Mouse (Mus musculus) hindbrain, embryonic 15.5 days (tissue): Measurements from ENCODE around the gene Ptn. TPM values are rescaled to one million over a fixed set of nuclear protein-coding genes. Genes with fewer than 3 reads are reported as not detected.

ENCODE experiments used
- ATAC-seq: fragments of 200-750 bp; cut with Nextera tagmentation; 2 replicates; pipeline ENCODE4 v1.8.0; 2017; ENCODE audit warnings: low read depth, moderate number of reproducible peaks, moderate TSS enrichment; ENCODE audit not compliant: low FRiP score
- H3K27ac ChIP-seq: fragments of 300-500 bp; sonication (generic); replicated peaks from 2 replicates; pipeline ENCODE4 v1.5.1; 2015; ENCODE audit warnings: mild to moderate bottlenecking, inconsistent platforms
- H3K27me3 ChIP-seq: fragments of 300-500 bp; sonication (generic); 2 replicates; pipeline ENCODE4 v1.6.1; 2015; ENCODE audit warnings: control low read depth, inconsistent platforms
- H3K36me3 ChIP-seq: fragments of 300-500 bp; sonication (generic); 2 replicates; pipeline ENCODE4 v1.6.1; 2015; ENCODE audit warnings: control low read depth, inconsistent platforms
- H3K4me1 ChIP-seq: fragments of 300-500 bp; sonication (generic); replicated peaks from 2 replicates; pipeline ENCODE4 v1.6.1; 2015; ENCODE audit warnings: control low read depth, inconsistent platforms
- H3K4me2 ChIP-seq: fragments of 300-500 bp; sonication (generic); 2 replicates; pipeline ENCODE4 v1.6.1; 2015; ENCODE audit warnings: moderate library complexity, mild to moderate bottlenecking, inconsistent platforms
- H3K4me3 ChIP-seq: fragments of 300-500 bp; sonication (generic); 2 replicates; pipeline ENCODE4 v1.5.1; 2015; ENCODE audit warnings: mild to moderate bottlenecking, inconsistent platforms
- H3K9ac ChIP-seq: fragments of 300-500 bp; sonication (generic); 2 replicates; pipeline ENCODE4 v1.6.1; 2015; ENCODE audit warnings: inconsistent platforms
- H3K9me3 ChIP-seq: fragments of 300-500 bp; sonication (generic); 2 replicates; pipeline ENCODE4 v1.6.1; 2016; ENCODE audit warnings: control low read depth, inconsistent platforms
- WGBS: fragments of 180-500 bp; shearing (Covaris S2); methylation state at CpG from one replicate; pipeline ENCODE4 v1.1.7; 2015; 5-methylcytosine and 5-hydroxymethylcytosine counted together
- polyA plus RNA-seq: library from polyadenylated mRNA; unstranded; fragments of >200 nt; fragmentation: Nextera tagmentation; extraction: Ambion mirVana; gene quantifications from 2 replicates; pipeline ENCODE4 v1.2.1, GENCODE M21; 2015

Ptn gene
- polyA plus RNA-seq, 1 experiment from 2014 or later, result 825 TPM

- WGBS, result 64% methylated on average over 4 of the region's 4 CpGs
- H3K27me3 ChIP-seq, result no peaks in the 10 kb centered on the region
- no peak overlapping the region for H3K4me2 ChIP-seq
- no peak overlapping the region; the same call in 1 of the 2 replicates for H3K27ac ChIP-seq
- H3K9me3 ChIP-seq, result no peaks in the 10 kb centered on the region
- H3K9ac ChIP-seq, result no peak overlapping the region
- H3K4me3 ChIP-seq, result no peak overlapping the region
- ATAC-seq, result no peak
- no peaks in the 10 kb centered on the region; the same call in 1 of the 2 replicates for H3K36me3 ChIP-seq
- H3K4me1 ChIP-seq, result peaks cover 51% of the 10 kb centered on the region
These were observed 27.5 kb downstream of the Ptn start for GRCm38 (mm10) chr6:36782481-36782880.

GRCm38 (mm10) chr6:36777567-36778337, 32.3 kb downstream of the Ptn start:
- Histone ChIP-seq H3K27me3 (no peaks in the 10 kb centered on the region), H3K9me3 (no peaks in the 10 kb centered on the region), H3K9ac (no peak overlapping the region), H3K27ac (peak overlapping the region; percentile 61), H3K4me2 (peak overlapping the region; percentile 3; the same call in 1 of the 2 replicates), H3K36me3 (no peaks in the 10 kb centered on the region; the same call in 1 of the 2 replicates), H3K4me1 (peaks cover 60% of the 10 kb centered on the region), H3K4me3 (no peak overlapping the region)
- WGBS, result 26% methylated on average over 7 of the region's 7 CpGs
- peak; percentile 61 for ATAC-seq

- Histone ChIP-seq H3K36me3 (peaks cover 3% of the 10 kb centered on the region), H3K4me1 (peaks cover 56% of the 10 kb centered on the region), H3K27me3 (no peaks in the 10 kb centered on the region; the same call in 1 of the 2 replicates), H3K4me3 (no peak overlapping the region), H3K9me3 (no peaks in the 10 kb centered on the region), H3K9ac (no peak overlapping the region), H3K27ac (peak overlapping the region; percentile 61), H3K4me2 (no peak overlapping the region)
- WGBS, result 24% methylated on average over 2 of the region's 2 CpGs
- ATAC-seq, result no peak
These were observed 33.0 kb downstream of the Ptn start for GRCm38 (mm10) chr6:36777039-36777438.

GRCm38 (mm10) chr6:36775647-36776360, 34.2 kb downstream of the Ptn start:
- peaks cover 56% of the 10 kb centered on the region for H3K4me1 ChIP-seq
- no peak overlapping the region for H3K4me3 ChIP-seq
- no peaks in the 10 kb centered on the region; the same call in 1 of the 2 replicates for H3K27me3 ChIP-seq
- 14% methylated on average over 10 of the region's 10 CpGs for WGBS
- peaks cover 8% of the 10 kb centered on the region for H3K36me3 ChIP-seq
- ATAC-seq, result peak; percentile 81
- no peaks in the 10 kb centered on the region for H3K9me3 ChIP-seq
- H3K4me2 ChIP-seq, result no peak overlapping the region
- peak overlapping the region; percentile 64 for H3K27ac ChIP-seq
- H3K9ac ChIP-seq, result no peak overlapping the region

- Histone ChIP-seq H3K36me3 (peaks cover 8% of the 10 kb centered on the region; the same call in 1 of the 2 replicates), H3K4me2 (no peak overlapping the region), H3K9ac (no peak overlapping the region), H3K4me3 (no peak overlapping the region), H3K27me3 (no peaks in the 10 kb centered on the region; the same call in 1 of the 2 replicates), H3K9me3 (no peaks in the 10 kb centered on the region), H3K27ac (no peak overlapping the region), H3K4me1 (peaks cover 34% of the 10 kb centered on the region)
- ATAC-seq, result no peak
- 70% methylated on average over 2 of the region's 2 CpGs for WGBS
These were observed 37.5 kb downstream of the Ptn start for GRCm38 (mm10) chr6:36772541-36772940.

GRCm38 (mm10) chr6:36769012-36769411, 41.0 kb downstream of the Ptn start:
- Histone ChIP-seq H3K9me3 (no peaks in the 10 kb centered on the region), H3K27ac (no peak overlapping the region), H3K9ac (no peak overlapping the region), H3K4me1 (peaks cover 2% of the 10 kb centered on the region), H3K36me3 (peaks cover 14% of the 10 kb centered on the region), H3K27me3 (no peaks in the 10 kb centered on the region; the same call in 1 of the 2 replicates), H3K4me2 (no peak overlapping the region), H3K4me3 (no peak overlapping the region)
- WGBS, result 54% methylated on average over 3 of the region's 3 CpGs
- ATAC-seq, result no peak

- no peak for ATAC-seq
- H3K4me2 ChIP-seq, result no peak overlapping the region
- no peaks in the 10 kb centered on the region for H3K27me3 ChIP-seq
- no peaks in the 10 kb centered on the region for H3K4me1 ChIP-seq
- no peak overlapping the region for H3K27ac ChIP-seq
- WGBS, result 77% methylated on average over 3 of the region's 3 CpGs
- no peak overlapping the region for H3K4me3 ChIP-seq
- H3K9ac ChIP-seq, result no peak overlapping the region
- peaks cover 11% of the 10 kb centered on the region; the same call in 1 of the 2 replicates for H3K36me3 ChIP-seq
- no peaks in the 10 kb centered on the region for H3K9me3 ChIP-seq
These were observed 43.1 kb downstream of the Ptn start for GRCm38 (mm10) chr6:36766941-36767340.

- Histone ChIP-seq H3K9ac (no peak overlapping the region), H3K27me3 (no peaks in the 10 kb centered on the region), H3K4me2 (no peak overlapping the region), H3K36me3 (no peaks in the 10 kb centered on the region), H3K9me3 (no peaks in the 10 kb centered on the region), H3K4me3 (no peak overlapping the region), H3K4me1 (peaks cover 13% of the 10 kb centered on the region), H3K27ac (no peak overlapping the region)
- ATAC-seq, result peak; percentile 79
- 45% methylated on average over 10 of the region's 10 CpGs for WGBS
These were observed 54.8 kb downstream of the Ptn start for GRCm38 (mm10) chr6:36755001-36755885.

GRCm38 (mm10) chr6:36752887-36753286, 57.1 kb downstream of the Ptn start:
- Histone ChIP-seq H3K27me3 (no peaks in the 10 kb centered on the region), H3K4me1 (peaks cover 13% of the 10 kb centered on the region), H3K27ac (no peak overlapping the region), H3K36me3 (no peaks in the 10 kb centered on the region), H3K4me3 (no peak overlapping the region), H3K9me3 (no peaks in the 10 kb centered on the region), H3K4me2 (no peak overlapping the region), H3K9ac (no peak overlapping the region)
- ATAC-seq, result peak; percentile 54; the same call in 1 of the 2 replicates
- whole genome bisulfite sequencing, result 44% methylated on average over 6 of the region's 6 CpGs

- peaks cover 53% of the 10 kb centered on the region for H3K36me3 ChIP-seq
- WGBS, result 90% methylated on average over 5 of the region's 5 CpGs
These were observed 70.2 kb downstream of the Ptn start for GRCm38 (mm10) chr6:36739811-36740210.

GRCm38 (mm10) chr6:36736763-36737162, 73.3 kb downstream of the Ptn start:
- ATAC-seq, result no peak
- no peaks in the 10 kb centered on the region for H3K27me3 ChIP-seq
- H3K4me3 ChIP-seq, result no peak overlapping the region
- H3K27ac ChIP-seq, result no peak overlapping the region
- no peaks in the 10 kb centered on the region for H3K4me1 ChIP-seq
- no peak overlapping the region for H3K4me2 ChIP-seq
- H3K36me3 ChIP-seq, result peaks cover 65% of the 10 kb centered on the region
- H3K9me3 ChIP-seq, result no peaks in the 10 kb centered on the region
- WGBS, result 78% methylated on average over 2 of the region's 2 CpGs
- H3K9ac ChIP-seq, result no peak overlapping the region

More at GRCm38 (mm10) chr6:36739811-36740210, 70.2 kb downstream of the Ptn start:
- no peak for ATAC-seq
- Histone ChIP-seq H3K27ac (no peak overlapping the region), H3K9ac (no peak overlapping the region), H3K4me1 (0 out of 2 replicates have a peak, but pooled peaks cover 2% of the 10 kb centered on the region), H3K27me3 (no peaks in the 10 kb centered on the region), H3K9me3 (no peaks in the 10 kb centered on the region), H3K4me2 (no peak overlapping the region), H3K4me3 (no peak overlapping the region)
